Mouse (Mus musculus): ENCODE measurements around the gene Casc4.

The Casc4 gene

DNA sequence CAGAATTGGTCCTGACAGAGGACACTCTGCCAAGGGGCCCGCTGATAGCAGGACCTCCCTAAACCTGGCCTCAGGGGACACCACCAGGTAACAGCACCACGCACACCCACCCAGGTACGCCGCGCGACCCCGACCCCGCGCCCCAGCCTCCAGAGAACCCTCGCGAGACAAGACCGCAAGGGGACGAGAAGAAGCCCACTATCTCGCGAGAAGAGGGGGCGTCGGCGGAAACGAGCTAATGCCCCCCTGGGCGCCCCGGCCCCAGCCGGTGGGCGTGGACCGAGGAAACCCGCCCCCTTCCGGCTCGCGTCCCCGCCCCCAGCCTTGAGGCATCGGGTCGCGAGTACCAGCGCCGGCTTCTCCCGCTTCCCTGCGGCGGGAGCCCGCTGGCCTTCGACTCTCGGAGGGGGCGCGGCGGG is at the start of gene Casc4:
TSS of gene Casc4 (plus strand) at position 339 of the 419 bp plus-strand sequence.
- peak; percentile 78 to 86 for DNase-seq (ENCODE audit: low spot score in 2 of 2)

- DNase-seq (ENCODE audit: low spot score in 2 of 2), result no peak
These were observed 45.0 kb upstream of the Casc4 start for GRCm38 (mm10) chr2:121821787-121822186.

GRCm38 (mm10) chr2:121824653-121825052 is 42.1 kb upstream of the Casc4 start:
- DNase-seq (ENCODE audit: low spot score in 2 of 2), result no peak

GRCm38 (mm10) chr2:121826189-121826588 is 40.6 kb upstream of the Casc4 start:
- DNase-seq (ENCODE audit: low spot score in 2 of 2), result no peak

GRCm38 (mm10) chr2:121828411-121828810 is 38.4 kb upstream of the Casc4 start:
- no peak for DNase-seq (ENCODE audit: low spot score in 2 of 2)

- DNase-seq (ENCODE audit: low spot score in 2 of 2), result peak in 1 of 2 experiments; percentile 60
These were observed 34.3 kb upstream of the Casc4 start for GRCm38 (mm10) chr2:121832484-121832894.

DNA sequence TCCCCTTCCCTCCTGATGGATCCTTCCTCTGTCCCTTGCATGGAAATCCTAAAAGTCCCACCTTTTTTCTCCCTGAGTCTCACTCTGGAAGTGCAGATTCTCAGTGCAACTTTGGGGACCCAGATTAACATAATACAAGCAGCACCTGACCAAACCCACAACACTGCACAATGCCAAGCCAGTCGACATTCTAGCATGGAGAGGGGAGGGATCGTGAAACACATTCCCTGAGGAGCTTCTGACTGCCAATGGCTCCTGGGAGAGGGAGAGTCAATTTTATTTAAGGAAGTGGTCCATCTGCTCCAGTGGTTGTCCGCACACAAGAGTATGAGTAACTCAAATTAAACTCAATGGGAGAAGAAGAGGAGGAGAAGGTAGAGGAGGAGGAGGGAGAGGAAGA is 31.8 kb upstream of the Casc4 start:
- DNase-seq (ENCODE audit: low spot score in 2 of 2), result peak in 1 of 2 experiments; percentile 14

DNA sequence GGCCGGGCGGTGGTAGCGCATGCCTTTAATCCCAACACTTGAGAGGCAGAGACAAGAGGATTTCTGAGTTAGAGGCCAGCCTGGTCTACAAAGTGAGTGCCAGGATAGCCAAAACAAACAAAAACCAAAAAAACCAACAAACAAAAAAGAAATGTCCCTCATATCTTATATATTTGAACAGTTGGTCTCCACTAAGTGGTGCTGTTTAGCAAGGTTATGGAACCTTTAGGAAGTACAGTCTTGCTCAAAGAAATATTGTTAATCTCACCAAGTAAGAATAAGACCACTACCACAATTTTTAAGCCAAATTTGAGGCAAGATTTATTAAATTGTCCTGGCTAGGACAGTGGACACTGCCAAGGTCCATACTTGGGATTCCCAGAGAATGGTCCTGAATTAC is 25.3 kb upstream of the Casc4 start:
- DNase-seq (ENCODE audit: low spot score in 2 of 2), result no peak

DNA sequence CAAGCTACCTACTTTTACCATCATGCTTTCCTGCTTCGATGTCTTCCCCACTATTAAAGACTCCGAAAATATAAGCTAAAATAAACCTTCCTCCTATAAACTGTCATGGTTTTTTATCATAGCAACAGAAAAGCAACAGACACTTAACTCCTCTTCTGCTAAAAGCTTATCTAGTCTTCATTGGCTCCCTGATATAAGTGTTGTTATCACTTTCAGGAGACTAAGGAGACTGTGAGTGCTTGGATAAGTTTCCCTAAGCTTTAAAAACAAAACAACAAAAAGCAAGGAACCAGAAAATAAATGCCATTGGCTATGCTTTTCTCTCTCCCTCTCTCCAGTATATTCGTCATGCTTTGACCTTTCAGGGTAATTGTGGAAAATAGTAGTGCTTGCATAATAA is 24.5 kb upstream of the Casc4 start:
- DNase-seq (ENCODE audit: low spot score in 2 of 2), result no peak

DNA sequence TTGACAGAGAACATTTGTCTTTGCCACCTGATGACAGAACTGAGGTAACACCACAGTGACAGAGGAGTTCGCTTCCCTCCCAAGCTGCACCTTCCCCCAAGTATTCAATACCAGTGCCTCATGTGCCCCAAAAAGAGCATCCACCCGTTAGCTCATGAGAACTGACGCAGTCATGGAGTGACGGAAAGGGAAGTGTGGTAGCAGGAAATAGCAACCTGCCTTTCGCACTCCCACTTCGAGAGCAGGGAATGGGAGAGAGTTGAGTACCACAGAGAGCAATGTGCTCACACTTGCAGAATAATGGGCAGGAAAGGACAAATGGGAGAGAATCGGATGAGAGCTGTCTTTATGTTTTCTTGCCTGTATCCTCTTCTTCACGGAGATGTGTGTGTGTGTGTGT is 20.7 kb upstream of the Casc4 start:
- no peak for DNase-seq (ENCODE audit: low spot score in 2 of 2)

DNA sequence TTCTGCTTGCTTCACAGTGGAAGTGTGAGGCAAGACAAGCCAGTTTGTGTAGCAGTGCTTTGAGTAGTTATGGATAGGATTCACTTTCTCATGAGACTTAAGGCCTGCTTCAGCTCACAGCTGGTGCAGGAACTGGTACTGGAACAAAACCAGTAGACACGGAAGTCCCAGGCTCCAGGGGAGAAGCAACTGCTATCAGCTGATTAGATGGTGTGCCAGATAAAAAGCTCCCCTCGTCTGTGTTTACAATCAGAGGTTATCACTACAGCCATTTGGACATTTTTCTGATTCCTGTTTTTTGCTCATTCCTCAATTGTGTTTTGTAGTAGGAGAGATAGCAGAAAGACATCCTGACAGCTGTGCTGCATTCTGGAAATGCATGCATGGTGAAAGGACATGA is 14.7 kb upstream of the Casc4 start:
- no peak for DNase-seq (ENCODE audit: low spot score in 2 of 2)

GRCm38 (mm10) chr2:121853974-121854373 is 12.8 kb upstream of the Casc4 start:
- DNase-seq (ENCODE audit: low spot score in 2 of 2), result no peak

- DNase-seq (ENCODE audit: low spot score in 2 of 2), result peak in 1 of 2 experiments; percentile 15
These were observed 7.3 kb upstream of the Casc4 start for GRCm38 (mm10) chr2:121859380-121859980.

- peak; percentile 20 to 49 for DNase-seq (ENCODE audit: low spot score in 2 of 2)
These were observed 634 bp upstream of the Casc4 start for GRCm38 (mm10) chr2:121866071-121866601.

- peak in 1 of 2 experiments; percentile 34 for DNase-seq (ENCODE audit: low spot score in 2 of 2)
These were observed 520 bp downstream of the Casc4 start for GRCm38 (mm10) chr2:121867051-121867928.

DNA sequence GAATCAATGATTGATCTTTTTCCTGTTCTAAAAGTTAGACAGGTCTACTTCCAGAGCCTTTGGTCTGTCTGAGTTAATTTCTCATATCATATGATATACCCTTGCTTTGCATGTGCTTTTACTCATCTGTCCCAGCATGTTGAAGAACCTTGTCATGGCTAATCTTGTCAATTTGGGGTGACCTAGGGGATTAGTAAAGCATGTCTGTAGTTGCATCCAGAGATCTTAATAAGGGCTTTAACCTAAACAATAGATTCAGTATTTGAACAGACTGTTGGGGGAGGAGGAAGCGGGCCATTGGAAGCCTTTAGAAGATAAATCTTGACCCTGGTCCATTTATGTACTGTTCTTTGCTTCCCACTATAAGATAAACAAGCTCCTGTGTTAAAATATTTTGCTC is 12.7 kb downstream of the Casc4 start:
- DNase-seq (ENCODE audit: low spot score in 2 of 2), result no peak

- DNase-seq (ENCODE audit: low spot score in 2 of 2), result no peak
These were observed 18.8 kb downstream of the Casc4 start for GRCm38 (mm10) chr2:121885509-121886106.

DNA sequence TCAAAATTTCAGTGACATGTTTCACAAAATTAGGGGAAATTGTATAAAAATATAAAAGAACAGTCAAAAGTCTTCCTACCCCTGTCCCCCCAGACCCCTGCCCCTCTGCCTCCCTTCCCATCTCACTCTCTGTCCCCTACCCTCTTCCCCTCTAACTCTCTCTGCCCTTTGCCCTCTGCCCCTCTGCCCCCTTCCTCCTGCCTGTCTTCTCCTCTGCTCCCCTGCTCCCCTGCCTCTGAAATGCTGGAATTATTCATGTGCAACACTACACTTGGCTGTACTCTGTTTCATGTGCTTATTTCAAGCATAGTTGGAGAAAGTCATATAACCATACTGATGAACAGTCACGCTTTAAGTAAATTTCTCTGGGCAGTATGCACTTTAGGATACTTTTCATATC is 19.6 kb downstream of the Casc4 start:
- no peak for DNase-seq (ENCODE audit: low spot score in 2 of 2)

DNA sequence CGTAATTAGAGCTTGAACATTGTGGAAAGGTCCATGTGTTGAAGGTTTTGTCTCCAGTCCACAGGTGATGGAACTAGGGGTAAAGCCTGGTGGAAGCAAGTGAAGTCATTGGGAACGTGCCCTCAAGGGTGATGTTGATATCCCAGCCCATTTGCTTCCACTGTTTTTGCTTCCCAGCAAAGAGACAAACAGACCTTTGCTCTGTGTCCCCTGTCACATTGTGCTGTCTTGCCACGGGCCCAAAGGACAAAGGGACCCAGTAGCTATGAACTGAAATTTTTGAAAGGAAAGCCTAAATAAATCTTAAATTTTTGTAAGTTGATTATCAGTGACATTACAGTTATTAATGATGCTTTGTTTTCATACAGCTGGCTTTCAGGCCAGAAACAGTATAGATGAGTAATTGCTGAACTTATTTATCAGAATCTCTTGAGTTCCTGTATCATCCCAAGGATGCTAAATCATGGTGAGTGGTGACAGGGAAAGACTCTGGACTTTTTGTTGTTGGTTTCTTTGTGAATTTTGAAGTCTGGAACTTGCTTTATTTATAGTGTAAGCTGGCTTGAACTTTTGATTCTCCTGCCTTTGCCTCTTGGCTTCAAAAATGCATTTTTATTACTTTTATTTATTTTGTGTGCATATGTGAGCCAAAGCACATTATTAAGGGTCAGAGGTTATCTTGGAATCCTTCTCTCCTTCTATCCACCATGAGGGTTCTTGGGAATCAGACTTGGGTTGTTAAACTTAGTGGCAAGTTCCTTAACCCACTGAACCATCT is 22.1 kb downstream of the Casc4 start:
- DNase-seq (ENCODE audit: low spot score in 2 of 2), result no peak

DNA sequence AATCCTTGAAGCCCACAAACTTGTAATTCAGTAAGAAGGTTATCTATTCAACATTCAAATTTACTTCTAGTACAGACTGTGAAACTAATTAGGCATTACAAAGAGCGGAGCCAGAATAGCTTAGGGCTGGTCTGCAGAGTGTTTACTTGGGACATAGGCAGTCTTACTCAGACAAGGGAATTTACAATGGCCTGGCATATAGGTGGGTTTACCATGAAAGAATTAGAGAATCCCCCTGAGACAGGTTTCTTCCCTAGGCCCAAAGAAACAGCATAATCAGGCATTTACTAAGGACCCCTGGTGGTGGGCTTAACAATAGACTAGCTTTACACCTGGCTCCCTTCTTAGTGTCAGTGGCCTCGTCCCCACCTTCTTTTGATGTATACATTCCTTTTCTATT is 28.5 kb downstream of the Casc4 start:
- DNase-seq (ENCODE audit: low spot score in 2 of 2), result no peak

DNA sequence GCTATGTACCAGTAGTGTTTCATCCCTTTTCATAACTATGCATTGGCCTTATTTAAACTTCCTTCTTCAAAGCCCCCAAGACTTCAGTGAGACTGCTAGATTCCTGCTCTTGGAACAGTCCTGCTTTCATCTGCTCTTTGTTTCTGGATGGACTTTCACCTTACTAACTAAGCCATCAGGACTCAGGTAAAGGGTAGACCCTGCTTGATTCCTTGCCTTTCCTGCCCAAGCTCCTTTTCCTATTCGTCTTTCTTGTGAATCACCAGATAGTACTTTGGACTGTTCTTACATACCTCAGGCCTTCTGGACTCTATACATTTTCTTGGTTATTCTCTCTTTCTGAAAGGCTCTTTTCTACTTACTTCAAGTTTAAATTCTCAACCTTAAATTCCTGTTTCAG is 30.1 kb downstream of the Casc4 start:
- no peak for DNase-seq (ENCODE audit: low spot score in 2 of 2)

GRCm38 (mm10) chr2:121909975-121910374 is 43.2 kb downstream of the Casc4 start:
- DNase-seq (ENCODE audit: low spot score in 2 of 2), result no peak

Data from left cerebral cortex, adult 9 months (tissue).